Mouse (Mus musculus) forebrain, postnatal 0 days (tissue): ENCODE results near the gene Card19. TPM values are rescaled to one million over a fixed set of nuclear protein-coding genes. Genes with fewer than 3 reads are reported as not detected.

Experiments used
- ATAC-seq: fragments of 200-750 bp; cut with Nextera tagmentation; 2 replicates; pipeline ENCODE4 v1.8.0; 2017; ENCODE audit warnings: mild to moderate bottlenecking, moderate library complexity
- DNase-seq: peaks from one replicate; pipeline ENCODE4 v3.0.0-alpha.2; 2015
- H3K27ac ChIP-seq: fragments of 300-500 bp; sonication (generic); 2 replicates; pipeline ENCODE4 v1.5.1; 2014; ENCODE audit warnings: low read depth, mild to moderate bottlenecking, antibody characterized with exemption, low read length, moderate library complexity, mixed read lengths
- H3K27me3 ChIP-seq: fragments of 300-500 bp; sonication (generic); 2 replicates; pipeline ENCODE4 v1.6.1; 2014; ENCODE audit warnings: mild to moderate bottlenecking, low read length, mixed read lengths; ENCODE audit not compliant: insufficient read depth
- H3K36me3 ChIP-seq: fragments of 300-500 bp; sonication (generic); 2 replicates; pipeline ENCODE4 v1.6.1; 2014; ENCODE audit warnings: mild to moderate bottlenecking, moderate library complexity; ENCODE audit not compliant: insufficient read depth
- H3K4me1 ChIP-seq: fragments of 300-500 bp; sonication (generic); 2 replicates; pipeline ENCODE4 v1.6.1; 2014; ENCODE audit warnings: antibody characterized with exemption; ENCODE audit not compliant: insufficient read depth
- H3K4me2 ChIP-seq: fragments of 300-500 bp; sonication (generic); 2 replicates; pipeline ENCODE4 v1.6.1; 2014; ENCODE audit warnings: low read depth, mild to moderate bottlenecking, moderate library complexity
- H3K4me3 ChIP-seq: fragments of 300-500 bp; sonication (generic); 2 replicates; pipeline ENCODE4 v1.5.1; 2014; ENCODE audit warnings: low read depth, low read length, mixed read lengths
- H3K9ac ChIP-seq: fragments of 300-500 bp; sonication (generic); 2 replicates; pipeline ENCODE4 v1.6.1; 2014; ENCODE audit warnings: mild to moderate bottlenecking
- H3K9me3 ChIP-seq: fragments of 300-500 bp; sonication (generic); 2 replicates; pipeline ENCODE4 v1.6.1; 2016; ENCODE audit warnings: low read length
- CTCF ChIP-seq: sonication (generic); IDR thresholded peaks from 2 replicates; pipeline ENCODE4 v1.5.1; 2016; ENCODE audit warnings: antibody characterized with exemption, control low read depth, low read depth
- WGBS: fragments of 180-500 bp; shearing (Covaris S2); extraction: QIAGEN DNeasy Blood & Tissue Kit; methylation state at CpG from one replicate; pipeline ENCODE4 v1.1.7; 2014; 5-methylcytosine and 5-hydroxymethylcytosine counted together
- polyA plus RNA-seq: library from polyadenylated mRNA; unstranded; fragments of >200 nt; fragmentation: Nextera tagmentation; extraction: Ambion mirVana; gene quantifications from 2 replicates; pipeline ENCODE4 v1.2.1, GENCODE M21; 2015
- total RNA-seq: library from RNA; depleted of rRNA; stranded (reverse); fragments of >200 nt; gene quantifications from 2 replicates; pipeline ENCODE4 v1.2.3, GENCODE M21; 2014

The Card19 gene
- total and polyA plus RNA-seq, 2 experiments from 2014 or later: 14.9 to 32.0 TPM

- Histone ChIP-seq H3K4me2 (no peak overlapping the region), H3K9me3 (no peaks in the 10 kb centered on the region), H3K9ac (no peak overlapping the region), H3K27me3 (no peaks in the 10 kb centered on the region), H3K36me3 (no peaks in the 10 kb centered on the region), H3K4me3 (no peak overlapping the region), H3K27ac (no peak overlapping the region), H3K4me1 (peaks cover 6% of the 10 kb centered on the region)
- 60% methylated on average over 5 of the region's 5 CpGs for WGBS
- DNase-seq (no peak), ATAC-seq (no peak)
- no peak for TF ChIP-seq CTCF
Measured at GRCm38 (mm10) chr13:49183161-49183560, 32.7 kb downstream of the Card19 start.

GRCm38 (mm10) chr13:49181411-49181984 is 34.3 kb downstream of the Card19 start:
- 98% methylated on average over 3 of the region's 3 CpGs for WGBS
- DNase-seq (no peak), ATAC-seq (no peak)
- no peaks in the 10 kb centered on the region for H3K27me3 ChIP-seq
- no peak overlapping the region for H3K9ac ChIP-seq
- no peaks in the 10 kb centered on the region for H3K36me3 ChIP-seq
- no peak overlapping the region for H3K4me2 ChIP-seq
- H3K27ac ChIP-seq: no peak overlapping the region
- no peak for TF ChIP-seq CTCF
- H3K4me3 ChIP-seq: no peak overlapping the region
- no peaks in the 10 kb centered on the region for H3K9me3 ChIP-seq
- no peaks in the 10 kb centered on the region for H3K4me1 ChIP-seq

- WGBS: 63% methylated on average over 1 of the region's 1 CpGs
Measured at GRCm38 (mm10) chr13:49180691-49181090, 35.1 kb downstream of the Card19 start.

GRCm38 (mm10) chr13:49180274-49180673 is 35.6 kb downstream of the Card19 start:
- no peaks in the 10 kb centered on the region for H3K4me1 ChIP-seq
- no peaks in the 10 kb centered on the region for H3K27me3 ChIP-seq
- no peak overlapping the region for H3K9ac ChIP-seq
- H3K9me3 ChIP-seq: no peaks in the 10 kb centered on the region
- no peak overlapping the region for H3K27ac ChIP-seq
- no peak overlapping the region for H3K4me3 ChIP-seq
- no peaks in the 10 kb centered on the region for H3K36me3 ChIP-seq
- ATAC-seq: no peak
- DNase-seq: no peak
- no peak for TF ChIP-seq CTCF
- WGBS: 93% methylated on average over 5 of the region's 5 CpGs
- H3K4me2 ChIP-seq: no peak overlapping the region

More at GRCm38 (mm10) chr13:49180691-49181090, 35.1 kb downstream of the Card19 start:
- TF ChIP-seq CTCF: no peak
- no peaks in the 10 kb centered on the region for H3K36me3 ChIP-seq
- H3K27me3 ChIP-seq: no peaks in the 10 kb centered on the region
- no peaks in the 10 kb centered on the region for H3K9me3 ChIP-seq
- H3K4me1 ChIP-seq: no peaks in the 10 kb centered on the region
- no peak for DNase-seq
- no peak overlapping the region for H3K4me2 ChIP-seq
- H3K27ac ChIP-seq: no peak overlapping the region
- H3K4me3 ChIP-seq: no peak overlapping the region
- ATAC-seq: no peak
- no peak overlapping the region for H3K9ac ChIP-seq

GRCm38 (mm10) chr13:49178839-49179585 is 36.8 kb downstream of the Card19 start:
- ATAC-seq (peak; percentile 93), DNase-seq (peak; percentile 80)
- no peak for TF ChIP-seq CTCF
- WGBS: 44% methylated on average over 18 of the region's 19 CpGs
- Histone ChIP-seq H3K9ac (0 out of 2 replicates have a peak overlapping the region, but pooled peaks have one; percentile 14), H3K27me3 (no peaks in the 10 kb centered on the region), H3K36me3 (no peaks in the 10 kb centered on the region), H3K4me3 (no peak overlapping the region), H3K27ac (no peak overlapping the region), H3K9me3 (no peaks in the 10 kb centered on the region), H3K4me1 (no peaks in the 10 kb centered on the region), H3K4me2 (no peak overlapping the region)

- no peak for TF ChIP-seq CTCF
- H3K4me1 ChIP-seq: no peaks in the 10 kb centered on the region
- ATAC-seq: no peak
- no peaks in the 10 kb centered on the region for H3K36me3 ChIP-seq
- no peak overlapping the region for H3K4me3 ChIP-seq
- no peak for DNase-seq
- no peaks in the 10 kb centered on the region for H3K9me3 ChIP-seq
- H3K27me3 ChIP-seq: no peaks in the 10 kb centered on the region
- H3K9ac ChIP-seq: no peak overlapping the region
- no peak overlapping the region for H3K27ac ChIP-seq
- H3K4me2 ChIP-seq: no peak overlapping the region
- 81% methylated on average over 10 of the region's 10 CpGs for WGBS
Measured at GRCm38 (mm10) chr13:49175509-49175908, 40.3 kb downstream of the Card19 start.

GRCm38 (mm10) chr13:49172971-49173596 is 42.8 kb downstream of the Card19 start:
- Histone ChIP-seq H3K4me2 (no peak overlapping the region), H3K27me3 (no peaks in the 10 kb centered on the region), H3K4me1 (no peaks in the 10 kb centered on the region), H3K4me3 (no peak overlapping the region), H3K36me3 (no peaks in the 10 kb centered on the region), H3K27ac (0 out of 2 replicates have a peak overlapping the region, but pooled peaks have one; percentile 9), H3K9ac (no peak overlapping the region), H3K9me3 (no peaks in the 10 kb centered on the region)
- WGBS: 5% methylated on average over 12 of the region's 12 CpGs
- peak; percentile 92 for TF ChIP-seq CTCF
- DNase-seq (peak; percentile 88), ATAC-seq (peak; percentile 81)
